Mouse (Mus musculus): Measurements from ENCODE around the gene Soga1. TPM values are rescaled to one million over a fixed set of nuclear protein-coding genes. Genes with fewer than 3 reads are reported as not detected.

Soga1 gene
- polyA plus RNA-seq (2012; rRNA removed) (1.8 and 2.0 TPM in 2 replicates), polyA plus RNA-seq (2014; fragmentation: Nextera tagmentation; extraction: Ambion mirVana) (1.6 and 1.8 TPM in 2 replicates)

DNA sequence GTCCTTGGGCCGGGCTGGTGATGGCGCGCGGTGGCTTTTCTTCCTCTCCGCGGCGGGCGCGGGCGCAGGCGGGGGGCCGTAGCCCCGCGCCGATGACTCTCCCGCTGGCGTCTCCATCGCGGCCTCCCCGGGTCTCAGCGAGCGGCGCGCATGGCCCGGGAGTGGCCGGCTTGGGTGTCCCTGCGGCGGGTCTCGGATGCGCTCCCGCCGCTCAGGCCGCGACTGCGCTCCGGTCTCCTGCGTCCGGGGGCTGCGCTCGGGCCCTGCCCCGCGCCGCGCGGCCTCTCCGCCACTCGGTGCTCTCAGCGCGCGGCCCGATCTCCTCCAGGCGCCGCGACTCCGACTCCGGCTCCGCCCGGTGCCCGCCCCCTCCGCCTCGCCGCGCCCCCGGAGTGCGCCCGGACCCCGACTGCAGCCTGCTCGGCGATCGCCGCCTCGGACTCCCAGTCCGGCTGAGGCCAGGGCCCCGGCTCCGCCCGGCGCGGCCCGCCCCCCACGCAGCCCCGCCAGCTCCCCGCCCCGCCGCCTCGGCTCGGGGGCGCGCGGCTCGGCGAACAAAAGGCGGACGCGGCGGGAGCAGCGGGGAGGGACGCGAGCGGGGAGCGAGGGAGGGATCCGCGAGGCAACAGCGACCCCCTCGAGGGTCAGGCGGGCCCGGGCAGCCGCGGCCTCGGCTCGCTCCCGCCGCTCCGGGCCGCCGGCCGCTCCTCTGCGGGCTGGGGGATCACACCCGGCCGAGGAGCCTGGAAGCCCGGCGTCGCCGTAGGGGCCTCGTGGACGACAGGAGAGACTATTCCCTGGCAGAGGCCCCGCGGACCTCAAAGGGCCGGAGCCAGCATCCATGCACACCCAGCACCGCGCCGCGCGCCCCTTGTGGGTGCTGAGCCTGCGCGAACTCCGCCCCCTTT is at the start of gene Soga1:
Gene Soga1, minus strand, starts transcription at position 462 of the 908 bp plus-strand sequence.
- WGBS (ENCODE audit: insufficient replicate concordance), result under 1% methylated on average over 107 of the region's 136 CpGs
- DNase-seq (ENCODE audit: low read depth in 3 of 3, low spot score in 3 of 3) (no peak), ATAC-seq (ENCODE audit: insufficient read depth) (peak; percentile 65)
- H3K36me3 ChIP-seq (replicated peaks; ENCODE audit: control insufficient read depth, insufficient read depth, low read depth), result no peaks in the 10 kb centered on the region
- peaks cover 0 to 5% of the 10 kb centered on the region in 2 experiments; a peak in 2 of 4 replicates for H3K4me1 ChIP-seq (replicated peaks; ENCODE audit: control insufficient read depth in 2 of 2, insufficient read depth in 2 of 2, low read length in 1 of 2)
- H3K4me3 ChIP-seq (ENCODE audit: insufficient read depth in 1 of 2, low read depth in 2 of 2, low read length in 2 of 2), result peak within 1 kb of the TSS; percentile 45 to 59
- TF ChIP-seq CTCF (IDR thresholded peaks at IDR 0.05; ENCODE audit: low read depth), result no peak
- no peak for TF ChIP-seq EP300 (IDR thresholded peaks at IDR 0.05; ENCODE audit: low read depth)
- H3K9ac ChIP-seq (replicated peaks), result peak within 1 kb of the TSS; percentile 9; the same call in 1 of the 2 replicates
- peak within 1 kb of the TSS; percentile 53 for H3K4me2 ChIP-seq (ENCODE audit: low read depth)
- H3K27ac ChIP-seq, result no peak within 1 kb of the TSS
- H3K27me3 ChIP-seq (ENCODE audit: control insufficient read depth, insufficient read depth, low read length), result peaks cover 40% of the 10 kb centered on the region
- H3K9me3 ChIP-seq (ENCODE audit: control insufficient read depth, low read length), result no peaks in the 10 kb centered on the region

DNA sequence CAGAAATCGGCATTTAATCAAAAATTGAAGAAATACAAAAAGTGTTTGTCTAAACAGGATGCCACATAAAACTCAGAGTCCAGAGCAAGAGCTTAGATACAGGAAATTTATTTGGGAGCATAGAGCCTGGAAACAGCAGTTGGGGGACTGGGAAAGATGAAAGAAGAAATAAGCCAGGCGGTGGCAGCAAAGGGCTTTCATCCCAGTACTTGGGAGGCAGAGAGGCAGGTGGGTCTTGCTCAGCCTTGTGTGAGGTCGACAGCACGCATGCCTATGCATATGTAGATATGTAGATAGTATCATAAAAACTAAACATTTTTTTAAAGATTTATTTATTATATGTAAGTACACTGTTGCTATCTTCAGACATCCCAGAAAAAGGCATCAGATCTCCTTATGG is 49.0 kb upstream of the Soga1 start:
- ATAC-seq (ENCODE audit: insufficient read depth) (no peak), DNase-seq (ENCODE audit: low read depth in 3 of 3, low spot score in 3 of 3) (no peak)
- WGBS (ENCODE audit: insufficient replicate concordance), result 60% methylated on average over 4 of the region's 4 CpGs
- no peak overlapping the region for H3K4me2 ChIP-seq (ENCODE audit: low read depth)
- H3K27ac ChIP-seq, result no peak overlapping the region
- H3K9me3 ChIP-seq (ENCODE audit: control insufficient read depth, low read length), result no peaks in the 10 kb centered on the region
- no peak overlapping the region for H3K4me3 ChIP-seq (ENCODE audit: insufficient read depth in 1 of 2, low read depth in 2 of 2, low read length in 2 of 2)
- H3K27me3 ChIP-seq (ENCODE audit: control insufficient read depth, insufficient read depth, low read length), result no peaks in the 10 kb centered on the region
- TF ChIP-seq CTCF (IDR thresholded peaks at IDR 0.05; ENCODE audit: low read depth), result 0 out of 2 replicates have a peak, but pooled peaks have one; percentile 21
- no peak for TF ChIP-seq EP300 (IDR thresholded peaks at IDR 0.05; ENCODE audit: low read depth)
- no peaks in the 10 kb centered on the region for H3K36me3 ChIP-seq (replicated peaks; ENCODE audit: control insufficient read depth, insufficient read depth, low read depth)
- H3K4me1 ChIP-seq (replicated peaks; ENCODE audit: control insufficient read depth in 2 of 2, insufficient read depth in 2 of 2, low read length in 1 of 2), result peaks cover 5 to 16% of the 10 kb centered on the region in 2 experiments
- no peak overlapping the region for H3K9ac ChIP-seq (replicated peaks)

DNA sequence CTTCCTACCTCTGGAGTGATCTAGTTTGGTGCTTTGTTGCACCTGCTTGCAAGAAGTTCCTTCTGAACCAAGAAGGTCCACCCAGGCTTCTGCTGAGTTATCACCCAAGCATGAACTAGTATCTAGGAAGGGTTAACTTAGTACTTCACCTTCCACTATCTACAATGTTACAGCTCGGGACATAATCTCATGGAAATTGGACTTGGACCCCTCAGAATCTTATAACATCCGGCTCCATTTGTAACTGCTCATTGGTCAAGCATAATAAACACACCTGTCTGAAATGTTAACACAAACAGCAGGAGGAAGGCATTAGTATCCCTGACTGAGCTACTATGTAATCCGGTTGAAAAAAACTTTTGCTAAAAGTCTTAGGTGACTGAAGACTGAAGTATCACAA is 48.3 kb upstream of the Soga1 start:
- Histone ChIP-seq H3K4me2 (ENCODE audit: low read depth) (no peak overlapping the region), H3K4me3 (ENCODE audit: insufficient read depth in 1 of 2, low read depth in 2 of 2, low read length in 2 of 2) (no peak overlapping the region), H3K9ac (replicated peaks) (no peak overlapping the region), H3K27me3 (ENCODE audit: control insufficient read depth, insufficient read depth, low read length) (no peaks in the 10 kb centered on the region), H3K4me1 (replicated peaks; ENCODE audit: control insufficient read depth in 2 of 2, insufficient read depth in 2 of 2, low read length in 1 of 2) (peaks cover 5 to 12% of the 10 kb centered on the region in 2 experiments), H3K27ac (no peak overlapping the region), H3K36me3 (replicated peaks; ENCODE audit: control insufficient read depth, insufficient read depth, low read depth) (no peaks in the 10 kb centered on the region), H3K9me3 (ENCODE audit: control insufficient read depth, low read length) (no peaks in the 10 kb centered on the region)
- TF ChIP-seq EP300 (IDR thresholded peaks at IDR 0.05; ENCODE audit: low read depth) (no peak), CTCF (IDR thresholded peaks at IDR 0.05; ENCODE audit: low read depth) (no peak)
- ATAC-seq (ENCODE audit: insufficient read depth) (no peak), DNase-seq (ENCODE audit: low read depth in 3 of 3, low spot score in 3 of 3) (no peak)
- 70% methylated on average over 3 of the region's 3 CpGs for WGBS (ENCODE audit: insufficient replicate concordance)

DNA sequence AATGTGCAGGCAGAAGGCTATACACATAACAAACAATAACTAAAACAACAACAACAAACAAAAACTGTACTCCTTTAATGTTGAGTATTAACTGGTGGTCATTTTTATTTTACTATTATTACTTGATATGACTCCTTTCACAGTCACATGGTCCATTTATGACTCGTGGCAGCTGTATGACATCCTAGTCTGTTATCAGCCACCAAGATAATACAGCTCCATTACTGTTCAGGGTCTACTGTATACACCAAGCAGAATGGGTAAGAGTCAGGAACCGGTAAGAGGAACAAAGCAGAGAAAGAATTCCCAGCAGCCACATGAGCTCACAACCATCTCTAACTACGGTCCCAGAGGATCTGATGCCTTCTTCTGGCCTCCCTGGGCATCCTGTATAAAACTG is 46.2 kb upstream of the Soga1 start:
- Histone ChIP-seq H3K4me3 (ENCODE audit: insufficient read depth in 1 of 2, low read depth in 2 of 2, low read length in 2 of 2) (no peak overlapping the region), H3K4me2 (ENCODE audit: low read depth) (no peak overlapping the region), H3K27ac (no peak overlapping the region), H3K9ac (replicated peaks) (no peak overlapping the region), H3K36me3 (replicated peaks; ENCODE audit: control insufficient read depth, insufficient read depth, low read depth) (peaks cover 4% of the 10 kb centered on the region), H3K4me1 (replicated peaks; ENCODE audit: control insufficient read depth in 2 of 2, insufficient read depth in 2 of 2, low read length in 1 of 2) (peaks cover 0 to 2% of the 10 kb centered on the region in 2 experiments; a peak in 1 of 4 replicates), H3K27me3 (ENCODE audit: control insufficient read depth, insufficient read depth, low read length) (no peaks in the 10 kb centered on the region), H3K9me3 (ENCODE audit: control insufficient read depth, low read length) (no peaks in the 10 kb centered on the region)
- no peak for ATAC-seq (ENCODE audit: insufficient read depth)
- WGBS (ENCODE audit: insufficient replicate concordance), result 57% methylated on average over 3 of the region's 3 CpGs
- TF ChIP-seq CTCF (IDR thresholded peaks at IDR 0.05; ENCODE audit: low read depth) (no peak), EP300 (IDR thresholded peaks at IDR 0.05; ENCODE audit: low read depth) (no peak)
- no peak for DNase-seq (ENCODE audit: low read depth in 3 of 3, low spot score in 3 of 3)

DNA sequence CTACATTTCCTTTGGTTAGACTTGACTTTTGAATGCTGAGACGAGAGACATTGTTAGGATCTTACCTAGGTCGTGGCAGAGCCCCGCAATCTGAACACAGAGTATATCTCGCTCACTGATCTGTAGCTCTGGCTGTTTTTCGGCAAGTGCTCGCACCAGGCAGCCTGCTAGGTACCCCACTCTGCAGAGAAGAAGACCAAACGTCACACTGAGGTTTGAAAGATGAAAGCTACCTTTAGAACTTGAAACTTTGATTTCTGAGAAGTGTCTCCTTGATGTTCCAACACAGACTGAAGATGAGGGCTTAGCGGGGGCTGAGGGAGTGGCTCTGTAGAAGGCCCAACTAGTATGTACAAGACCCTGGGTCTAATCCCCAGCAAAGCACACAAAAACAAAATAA is 42.7 kb upstream of the Soga1 start:
- 76% methylated on average over 8 of the region's 8 CpGs for WGBS (ENCODE audit: insufficient replicate concordance)
- no peaks in the 10 kb centered on the region for H3K27me3 ChIP-seq (ENCODE audit: control insufficient read depth, insufficient read depth, low read length)
- H3K9ac ChIP-seq (replicated peaks), result no peak overlapping the region
- H3K36me3 ChIP-seq (replicated peaks; ENCODE audit: control insufficient read depth, insufficient read depth, low read depth), result peaks cover 6% of the 10 kb centered on the region
- no peak overlapping the region for H3K27ac ChIP-seq
- no peak for DNase-seq (ENCODE audit: low read depth in 3 of 3, low spot score in 3 of 3)
- TF ChIP-seq CTCF (IDR thresholded peaks at IDR 0.05; ENCODE audit: low read depth), result no peak
- no peak for TF ChIP-seq EP300 (IDR thresholded peaks at IDR 0.05; ENCODE audit: low read depth)
- no peak overlapping the region for H3K4me3 ChIP-seq (ENCODE audit: insufficient read depth in 1 of 2, low read depth in 2 of 2, low read length in 2 of 2)
- H3K4me2 ChIP-seq (ENCODE audit: low read depth), result no peak overlapping the region
- H3K9me3 ChIP-seq (ENCODE audit: control insufficient read depth, low read length), result no peaks in the 10 kb centered on the region
- no peaks in the 10 kb centered on the region for H3K4me1 ChIP-seq (replicated peaks; ENCODE audit: control insufficient read depth in 2 of 2, insufficient read depth in 2 of 2, low read length in 1 of 2)
- no peak for ATAC-seq (ENCODE audit: insufficient read depth)

Data from liver, embryonic 14.5 days (tissue).